Mouse (Mus musculus) cerebellum, adult 9-10 months (tissue): ENCODE results near the gene Adam8.

Source experiments
- DNase-seq: peaks from one replicate; pipeline ENCODE4 v3.0.0; 2022

Adam8 gene

DNA sequence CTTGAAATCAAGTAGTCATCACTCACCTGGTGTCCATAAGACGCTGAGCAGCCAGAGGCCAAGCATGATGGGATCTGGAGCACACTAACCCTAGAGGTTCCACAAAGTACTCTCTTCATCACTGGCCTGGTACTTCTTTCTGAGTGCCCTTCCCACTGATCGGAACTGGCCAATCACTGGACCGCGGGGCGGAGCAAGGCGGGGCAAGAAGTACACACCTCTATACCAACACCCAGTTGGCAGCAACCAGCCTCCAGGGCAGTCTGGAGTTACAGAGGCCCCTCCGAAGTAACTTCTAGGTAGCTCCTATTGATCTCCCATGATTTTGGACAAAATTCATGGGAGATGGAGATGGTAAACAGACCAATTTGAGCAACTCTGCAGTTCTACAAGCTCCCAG lies at the start of gene Adam8:
Adam8 (minus strand) TSS at position 157 of the 400 bp plus-strand sequence.
- no peak for DNase-seq

DNA sequence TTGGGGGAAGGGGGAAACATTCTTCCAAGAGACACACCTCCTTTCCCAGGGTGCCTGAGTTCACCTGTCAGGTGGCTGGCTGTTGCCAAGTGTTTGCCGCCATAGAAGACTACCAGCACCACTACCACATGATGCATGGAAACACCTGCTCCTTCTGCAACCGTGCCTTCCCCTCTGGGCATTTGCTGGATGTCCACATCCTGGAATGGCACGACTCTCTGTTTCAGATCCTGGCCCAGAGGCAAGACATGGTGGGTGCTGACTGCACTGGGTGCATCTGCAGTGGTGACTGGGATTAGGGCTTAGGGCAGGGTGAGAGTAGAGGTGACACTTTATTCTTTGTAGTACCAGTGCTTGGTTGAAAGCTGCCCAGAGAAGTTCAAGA lies 44.8 kb upstream of the Adam8 start:
- no peak for DNase-seq

DNA sequence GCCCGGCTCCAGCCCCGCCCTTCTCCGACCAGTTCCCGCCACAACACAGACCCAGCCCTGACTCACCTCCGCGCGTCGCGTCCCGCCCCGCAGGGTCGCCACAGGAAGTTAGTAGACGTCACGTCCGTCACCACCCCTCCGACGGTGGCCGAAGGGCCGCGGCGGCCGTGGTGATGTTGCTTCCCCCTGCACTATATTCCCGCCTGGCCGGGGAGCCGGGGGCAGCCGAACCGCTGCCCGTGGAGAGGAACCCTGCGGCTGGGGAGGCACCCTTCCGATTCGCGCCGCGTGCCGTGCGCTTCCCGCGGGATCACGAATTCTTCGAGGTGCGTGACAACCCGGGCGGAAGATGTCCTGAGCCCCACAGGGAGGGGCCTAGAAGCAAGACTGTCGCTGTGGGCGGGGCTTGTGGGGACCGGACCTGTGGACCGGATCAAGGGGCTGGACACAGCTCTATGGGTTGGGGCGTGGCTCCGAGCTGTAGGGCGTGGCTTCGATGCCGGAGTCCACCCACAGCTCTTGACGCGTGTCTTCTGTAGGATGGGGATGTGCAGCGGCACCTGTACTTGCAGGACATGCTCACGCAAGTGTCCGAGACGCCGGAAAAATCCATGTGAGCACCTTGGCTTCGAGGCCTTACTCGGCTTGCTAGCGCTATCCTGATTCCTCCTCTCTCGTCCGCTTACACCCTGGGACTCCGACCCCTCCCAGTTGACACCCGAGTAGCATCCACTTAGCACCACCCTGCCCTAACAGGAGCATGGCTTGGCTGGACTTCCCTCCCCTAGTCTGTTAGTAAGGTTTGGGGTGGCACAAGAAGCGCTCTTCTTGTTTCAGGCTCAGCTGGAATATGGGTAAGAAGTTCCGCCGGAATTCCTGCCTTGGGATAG lies 44.2 kb upstream of the Adam8 start, which contains the start of the genes Zfp511 and Tubgcp2:
Zfp511 (plus strand) TSS at position 111 of the 890 bp plus-strand sequence.
Tubgcp2 (minus strand) TSS at position 389 of the 890 bp plus-strand sequence.
- DNase-seq: peak; percentile 94

DNA sequence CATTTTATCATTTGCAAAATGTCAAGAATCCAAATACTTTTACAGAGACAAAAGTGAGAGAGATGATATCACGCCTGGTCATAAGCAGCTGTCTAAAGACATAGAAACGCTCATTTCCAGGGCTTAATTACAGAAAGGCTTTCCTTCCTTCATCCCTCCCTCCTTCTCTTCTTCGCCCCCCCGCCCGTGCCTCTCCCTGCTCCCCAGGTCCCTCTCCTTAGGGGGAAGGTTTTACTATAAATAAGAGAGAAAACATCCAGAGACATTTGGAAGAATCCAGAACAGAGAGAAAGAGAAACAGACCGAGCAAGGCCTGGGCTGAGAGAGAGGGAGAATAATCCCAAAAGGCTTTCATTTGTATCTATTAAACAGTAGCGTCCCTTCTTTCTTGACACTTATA lies 43.1 kb upstream of the Adam8 start:
- no peak for DNase-seq

DNA sequence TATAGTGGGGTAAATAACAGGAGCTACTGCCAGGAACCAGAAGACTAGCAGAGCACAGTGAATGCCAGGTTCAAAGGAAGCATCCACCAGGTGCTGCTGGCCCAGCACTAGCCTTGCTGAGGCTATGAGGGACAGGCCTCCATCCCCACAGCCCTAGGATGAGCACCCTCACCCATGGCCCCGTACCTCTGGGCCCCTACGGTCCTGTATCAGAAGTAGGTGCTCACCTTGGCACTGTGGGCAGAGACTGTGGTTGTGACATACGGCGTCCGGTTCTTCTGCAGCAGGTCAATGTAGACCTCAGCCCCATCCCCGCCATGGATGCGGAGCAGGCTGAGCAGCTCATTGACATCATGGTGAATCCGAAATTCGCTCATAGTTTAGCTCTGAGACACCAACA lies 41.0 kb upstream of the Adam8 start:
- no peak for DNase-seq

DNA sequence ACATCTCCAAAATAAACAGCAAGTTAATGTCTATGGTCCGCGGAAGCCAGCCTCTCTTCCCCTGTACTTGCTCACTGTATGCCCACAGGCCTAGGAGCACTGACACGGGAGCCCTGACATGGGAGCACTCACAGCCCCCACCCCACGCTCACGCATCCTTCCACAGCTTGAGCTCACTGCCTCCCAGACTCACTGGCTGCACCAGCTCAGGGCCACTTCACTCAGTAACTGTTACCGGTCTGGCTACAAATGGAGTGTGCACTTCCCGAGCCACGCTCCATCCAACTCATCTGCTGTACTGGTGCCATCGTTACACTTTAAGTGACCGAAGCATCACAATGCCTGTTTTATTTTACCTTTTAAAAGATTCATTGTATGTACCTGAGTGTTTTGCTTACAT lies 40.0 kb upstream of the Adam8 start:
- no peak for DNase-seq

DNA sequence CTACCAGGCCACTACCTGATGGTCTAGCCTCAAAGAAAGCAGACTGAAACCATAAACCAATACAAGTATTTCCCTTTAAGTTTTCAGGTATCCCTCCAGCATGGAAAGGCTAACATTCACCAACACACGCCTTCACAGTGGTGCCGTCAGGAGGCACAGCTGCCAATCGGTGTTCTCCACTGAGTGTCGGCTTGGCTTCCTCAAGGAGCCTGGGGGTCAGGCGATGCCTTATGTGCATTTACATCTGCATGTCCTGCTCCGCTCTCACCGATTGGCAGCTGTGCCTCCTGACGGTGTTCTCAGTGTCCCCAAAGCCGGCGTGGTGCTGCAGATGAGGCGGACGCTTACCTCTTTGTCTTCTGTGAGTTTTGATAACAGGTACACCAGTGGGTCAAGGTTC lies 39.4 kb upstream of the Adam8 start:
- DNase-seq: no peak

DNA sequence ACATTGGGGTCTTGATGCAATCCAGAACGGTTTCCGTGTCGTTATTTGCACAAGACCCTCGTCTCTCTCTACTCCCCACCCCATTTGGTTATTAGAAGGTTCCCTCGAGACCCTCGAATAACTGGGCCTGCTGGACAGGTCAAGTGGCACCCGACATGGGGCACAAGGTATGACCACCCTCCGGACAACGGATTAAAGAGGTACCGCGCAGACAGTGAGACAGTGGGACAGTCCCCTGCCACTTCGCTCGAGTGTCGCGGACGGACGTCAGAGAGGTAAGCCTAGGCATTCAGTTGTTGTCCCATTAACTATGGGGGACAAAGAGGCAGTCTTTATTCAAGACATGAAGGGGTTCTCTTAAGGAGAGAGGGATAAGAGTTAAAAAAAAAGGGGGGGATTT lies 19.0 kb upstream of the Adam8 start:
- DNase-seq: no peak

DNA sequence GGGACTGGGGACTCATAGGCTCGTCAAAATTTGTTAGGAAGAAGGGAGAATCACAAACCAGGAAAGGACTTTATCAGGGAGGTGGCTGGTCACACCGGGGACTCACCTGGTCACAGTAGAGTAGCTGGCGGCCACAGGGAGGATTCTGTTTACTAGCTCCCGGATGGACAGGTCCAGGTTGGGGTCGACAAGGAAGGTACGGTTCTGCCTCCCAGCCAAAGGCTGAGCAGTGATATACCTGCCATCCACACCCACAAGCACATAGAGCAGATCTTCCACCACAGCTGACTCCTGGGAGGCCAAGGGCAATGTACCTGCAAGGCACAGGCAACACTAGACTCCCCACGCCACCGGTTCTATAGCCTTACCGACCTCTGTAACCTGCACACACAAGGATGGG lies 15.4 kb upstream of the Adam8 start:
- DNase-seq: no peak

DNA sequence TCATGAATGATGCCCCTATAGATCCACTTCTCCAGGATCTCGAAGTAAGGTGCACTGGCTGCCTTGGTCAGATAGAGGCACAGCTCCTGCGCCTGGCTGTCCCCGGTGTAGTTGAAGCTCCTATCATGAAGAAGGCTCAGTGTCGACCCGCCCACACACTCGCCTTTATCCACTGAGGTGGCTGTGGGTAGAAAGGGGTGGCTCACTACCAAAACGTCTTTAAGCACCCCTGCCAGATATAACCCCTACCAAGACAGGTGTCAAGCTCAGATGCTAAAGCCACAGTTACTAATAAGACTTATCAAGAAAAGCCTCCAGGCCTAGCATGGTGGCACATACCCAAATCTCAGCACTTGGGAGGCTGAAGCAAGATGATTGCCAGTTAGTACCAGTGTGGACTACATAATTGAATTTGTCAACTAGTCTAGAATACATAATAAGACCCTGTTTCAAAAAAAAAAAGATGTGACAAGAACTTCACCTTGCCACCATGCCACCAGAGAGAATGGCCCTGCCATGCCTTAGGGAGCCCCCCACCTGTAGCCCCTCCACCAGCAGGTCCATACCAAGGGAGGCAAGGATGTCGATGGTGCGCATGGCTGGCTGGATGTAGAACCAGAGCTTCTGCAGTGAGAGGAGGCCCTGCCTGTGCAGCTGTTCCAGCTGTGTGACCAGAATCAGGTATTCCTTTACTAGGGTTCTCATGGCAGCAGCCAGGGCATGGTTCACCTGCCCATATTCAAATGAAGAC lies 14.7 kb upstream of the Adam8 start:
- no peak for DNase-seq

DNA sequence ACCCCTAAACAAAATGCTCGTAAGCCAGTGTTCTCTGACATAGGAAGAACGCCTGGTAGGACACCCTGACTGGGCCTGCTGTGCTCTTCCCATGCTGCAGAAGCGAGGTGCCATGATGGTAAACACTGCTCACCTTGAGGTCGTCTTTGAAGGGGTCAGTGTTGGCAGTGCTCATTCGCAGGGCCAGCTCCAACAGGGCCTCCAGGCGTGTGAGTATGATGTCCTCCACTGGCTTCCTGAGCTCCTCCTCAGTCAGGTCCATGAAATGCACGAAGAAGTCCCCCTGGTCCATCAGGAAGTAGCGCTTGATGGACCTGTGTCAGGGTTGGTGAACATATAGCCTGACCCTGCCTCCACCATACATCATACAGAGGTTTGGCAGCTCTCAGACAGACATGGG lies 12.3 kb upstream of the Adam8 start:
- DNase-seq: no peak

DNA sequence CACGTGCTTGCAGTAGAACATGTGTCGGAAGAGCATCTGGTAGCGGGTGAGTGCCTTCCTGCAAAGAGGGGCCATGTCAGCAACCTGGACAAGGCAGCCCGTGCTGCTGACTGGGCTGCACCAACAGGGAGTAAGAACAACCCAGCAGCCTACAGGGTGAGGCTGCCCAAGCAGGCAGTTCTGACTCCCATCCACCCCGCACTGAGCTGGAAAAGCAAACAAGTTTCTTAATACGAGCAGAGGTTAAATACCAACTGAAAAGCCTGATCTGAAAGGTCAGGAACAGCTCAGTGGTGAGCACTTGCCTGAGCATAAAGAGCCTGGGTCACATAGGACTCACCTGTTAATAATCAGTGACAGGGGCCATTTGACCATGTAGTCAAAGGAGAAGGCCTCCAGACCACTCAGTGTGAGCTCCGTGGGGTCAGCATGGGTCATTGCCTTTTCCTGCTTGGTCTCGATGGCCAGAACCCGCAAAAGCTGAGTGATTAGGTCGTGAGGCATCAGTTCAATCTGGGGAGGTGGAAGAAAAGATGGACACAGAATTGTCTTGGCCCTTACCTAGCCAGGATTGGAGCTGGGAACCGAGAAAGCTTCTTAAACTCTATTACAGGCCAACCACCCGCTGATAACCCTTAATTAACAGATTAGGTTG lies 8.9 kb upstream of the Adam8 start:
- DNase-seq: no peak

DNA sequence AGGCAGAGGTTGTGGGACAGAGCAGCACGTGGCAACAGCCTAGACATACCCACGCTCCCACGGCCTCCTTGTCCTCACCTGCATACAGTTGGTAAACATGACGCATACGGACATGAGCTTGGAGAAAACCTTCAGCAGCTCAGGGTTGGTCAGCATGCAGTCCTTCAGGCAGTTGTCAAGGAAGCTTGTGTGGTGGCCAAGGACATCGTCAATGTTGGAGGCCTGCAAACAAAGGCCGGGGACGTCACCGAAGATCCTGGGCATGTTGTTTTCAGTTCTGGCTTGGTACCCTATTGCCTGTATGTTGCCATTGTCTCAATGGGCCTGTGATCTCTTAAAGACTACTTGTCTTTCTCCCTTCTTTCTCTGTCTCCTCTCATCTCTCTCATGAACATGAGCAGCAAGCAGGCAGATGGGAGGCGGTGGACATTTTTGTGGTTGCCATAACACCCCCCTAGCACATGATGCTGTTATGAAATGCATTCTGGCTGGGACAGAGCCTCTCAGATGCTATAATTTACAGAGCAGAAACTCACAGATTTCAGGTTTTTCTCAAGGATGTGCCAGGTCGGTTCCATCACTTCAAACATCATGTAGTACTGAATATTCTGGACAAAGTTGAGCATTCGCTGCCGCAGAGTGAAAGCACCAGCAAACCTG lies 6.5 kb upstream of the Adam8 start:
- no peak for DNase-seq

DNA sequence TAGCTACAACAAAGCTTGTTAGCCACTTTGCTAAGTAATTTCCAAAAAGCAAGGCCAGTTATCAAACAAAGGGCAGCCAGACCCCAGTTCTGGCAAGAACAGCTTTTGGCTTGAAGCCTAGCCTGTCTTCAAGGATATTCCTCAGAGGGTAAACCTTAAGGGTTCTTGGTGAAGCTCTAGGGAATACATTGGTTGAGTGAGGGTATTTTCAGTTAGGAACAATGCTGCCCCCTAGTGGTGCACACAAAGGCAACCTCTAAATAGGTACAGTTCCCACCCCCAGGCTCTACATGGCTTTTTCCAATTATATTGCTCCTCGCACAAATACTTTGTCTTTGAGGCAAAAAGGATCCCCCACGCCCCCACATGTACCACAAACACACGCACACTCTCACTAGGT lies 2.3 kb upstream of the Adam8 start:
- DNase-seq: peak; percentile 71

DNA sequence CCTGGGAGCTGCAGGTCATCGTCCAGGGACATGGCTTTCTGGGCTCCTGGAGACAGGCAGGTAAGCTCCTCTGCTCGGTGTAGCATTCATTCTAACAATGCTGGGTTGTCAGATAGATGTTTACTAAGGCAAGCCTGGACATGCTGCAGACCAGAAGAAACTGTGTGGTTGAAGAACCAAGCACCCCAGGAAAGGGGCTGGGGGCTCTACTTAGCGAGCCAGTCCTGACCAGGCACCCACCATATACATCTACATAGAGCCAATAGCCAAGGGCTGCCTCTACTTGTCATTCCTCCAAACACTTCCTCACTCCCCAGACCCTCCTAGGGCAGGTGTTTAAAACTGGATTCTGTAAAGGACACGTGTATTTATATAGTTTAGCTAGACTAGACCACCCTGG lies 1.8 kb upstream of the Adam8 start:
- DNase-seq: no peak

DNA sequence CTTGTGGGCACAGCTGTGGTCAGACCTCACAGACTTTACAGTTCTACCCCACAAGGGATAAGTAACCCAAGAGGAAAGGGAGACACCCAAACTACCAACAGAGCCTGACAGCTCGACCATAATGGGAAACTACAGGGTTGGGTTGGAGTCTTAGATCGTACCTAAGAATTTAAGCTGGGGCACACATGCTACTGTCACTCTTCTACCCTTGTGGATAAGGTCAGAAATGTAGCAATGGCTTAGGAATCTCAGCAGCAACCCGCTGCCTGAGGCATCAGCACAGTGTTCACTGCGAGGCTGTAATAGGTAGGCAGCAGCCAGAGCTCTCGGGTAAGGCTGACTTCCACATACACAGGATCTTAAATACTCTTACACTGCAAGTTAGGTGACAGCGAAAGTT lies 1.2 kb upstream of the Adam8 start:
- DNase-seq: no peak

DNA sequence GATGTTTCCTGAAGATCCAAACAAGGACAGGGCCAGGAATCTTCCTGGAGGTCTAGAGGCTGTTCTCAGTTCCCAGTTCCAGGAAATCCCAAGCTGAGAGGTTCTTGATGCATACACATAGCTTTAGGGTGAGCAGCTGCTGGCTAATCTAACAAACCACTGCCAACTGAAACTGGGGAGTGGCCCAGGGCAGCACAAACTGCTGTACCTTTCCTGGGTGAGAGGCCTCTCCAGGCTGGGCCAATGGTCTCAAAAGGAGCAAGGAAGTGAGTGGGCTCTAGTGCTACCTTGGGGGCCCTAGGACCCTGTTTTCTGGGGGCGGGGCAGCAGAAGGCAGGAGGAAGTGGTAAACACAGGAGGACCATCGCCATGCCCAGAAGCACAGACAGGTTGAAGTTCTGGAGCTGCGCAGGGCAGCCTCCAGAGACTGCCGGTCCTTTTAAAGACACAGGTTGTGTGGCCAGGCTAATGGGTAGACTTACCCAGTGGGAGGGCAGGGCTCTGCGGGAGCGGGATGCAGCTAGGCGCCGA lies 1.4 kb downstream of the Adam8 start:
- DNase-seq: no peak

DNA sequence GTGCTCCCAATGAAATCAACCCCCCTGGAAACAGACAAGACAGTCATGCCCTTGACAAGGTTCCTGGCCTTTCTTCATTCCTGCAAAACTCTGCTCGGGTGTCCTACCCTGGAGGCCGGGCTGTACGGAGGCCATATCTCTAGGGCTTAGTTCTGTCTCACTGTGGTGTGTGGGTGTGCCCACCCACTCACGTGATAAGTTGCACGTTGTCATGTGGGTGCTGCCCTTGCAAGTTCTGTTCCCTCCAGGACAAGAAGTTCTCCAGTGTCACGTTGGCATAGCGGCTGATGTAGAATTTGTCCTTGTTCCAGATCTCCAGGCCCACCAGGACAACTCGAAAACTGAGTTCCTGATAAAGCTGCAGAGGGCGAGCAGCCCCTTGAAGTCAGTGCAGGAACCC lies 4.1 kb downstream of the Adam8 start:
- no peak for DNase-seq

DNA sequence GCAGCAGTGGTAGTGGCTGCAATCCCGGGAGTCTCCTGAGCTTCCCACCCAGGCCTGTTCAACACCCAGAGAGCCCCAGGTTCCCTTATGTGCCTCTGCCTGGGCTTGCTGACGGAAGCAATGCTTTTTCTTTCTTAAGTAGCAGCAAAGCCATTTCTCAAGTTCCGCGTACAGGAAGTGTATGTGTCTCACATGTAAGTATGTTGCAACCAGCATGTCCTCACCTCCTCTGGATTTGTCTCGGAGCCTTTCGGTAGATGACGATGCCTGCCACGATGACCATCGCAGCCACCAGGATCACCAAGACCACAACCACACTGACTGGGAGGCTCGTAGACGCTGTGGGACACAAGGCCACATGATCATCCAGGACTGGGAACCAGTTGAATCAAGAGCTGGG lies 7.9 kb downstream of the Adam8 start:
- DNase-seq: no peak

DNA sequence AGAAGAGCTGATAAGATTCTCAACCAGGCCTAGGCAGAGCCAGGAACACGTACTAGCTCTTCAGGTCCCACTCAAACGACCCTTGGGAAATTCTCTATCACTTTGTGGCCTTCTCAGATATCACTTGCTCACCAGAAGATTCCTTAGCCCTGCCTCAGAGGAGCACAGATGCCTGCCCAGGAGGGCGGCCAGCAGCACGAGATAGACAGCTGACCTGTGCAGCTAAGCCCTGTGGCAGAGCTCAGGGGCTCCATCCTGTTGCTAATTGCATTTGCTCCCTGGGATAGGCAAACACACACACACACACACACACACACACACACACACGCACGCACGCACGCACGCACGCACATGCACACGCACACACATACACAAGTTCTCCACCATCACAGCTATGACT lies 10.3 kb downstream of the Adam8 start:
- no peak for DNase-seq

DNA sequence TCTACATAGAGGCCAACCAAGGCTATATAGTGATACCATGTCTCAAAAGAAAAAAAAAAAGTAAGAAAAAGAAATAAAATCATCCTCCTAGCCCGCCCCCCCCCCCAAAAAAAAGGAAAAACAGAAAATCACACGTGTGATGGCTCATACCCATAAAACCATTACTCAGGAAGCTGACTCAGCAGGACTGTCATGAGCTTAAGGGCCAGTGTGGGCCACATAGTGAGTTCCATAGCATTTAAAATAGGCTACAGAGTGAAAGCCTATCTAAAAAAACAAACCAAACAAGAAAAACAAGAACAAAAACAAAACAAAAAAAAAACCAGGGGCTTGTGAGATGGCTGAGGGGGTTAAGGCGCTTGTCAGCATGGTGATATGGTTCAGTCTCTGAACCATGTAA lies 11.6 kb downstream of the Adam8 start:
- DNase-seq: no peak

DNA sequence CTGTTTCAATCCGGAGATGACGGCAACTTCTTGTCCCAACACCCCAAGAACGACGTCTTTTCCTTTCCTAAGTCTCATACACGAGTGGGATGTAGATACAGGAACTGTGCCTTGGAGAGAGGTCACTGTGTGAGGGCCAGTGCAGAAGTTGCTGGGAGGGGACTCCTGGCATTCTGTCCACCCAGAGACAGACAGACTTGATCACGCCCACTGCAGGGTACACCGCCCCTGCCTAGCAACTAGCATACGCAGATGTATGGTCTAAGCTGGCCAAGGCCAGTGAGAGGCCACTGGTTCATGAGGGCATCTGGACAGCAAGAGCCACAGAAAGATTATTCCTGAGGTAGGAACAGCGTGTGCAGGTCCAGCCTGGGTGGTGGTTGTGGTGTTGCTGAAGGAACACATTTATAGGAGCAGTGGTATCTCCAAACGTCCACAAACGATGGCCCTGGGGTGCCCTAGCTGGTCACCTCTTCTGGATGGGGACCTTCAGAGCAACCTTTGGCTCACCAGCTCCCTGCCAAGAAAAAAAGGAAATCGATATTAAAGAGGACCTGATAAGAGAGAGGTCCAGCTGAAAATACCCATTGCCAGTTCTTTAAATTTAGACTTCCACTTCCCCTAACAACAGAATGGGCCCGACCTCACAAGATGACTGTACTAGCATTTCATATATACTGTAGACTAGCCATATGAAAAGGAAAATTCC lies 13.2 kb downstream of the Adam8 start:
- DNase-seq: no peak
